Mouse (Mus musculus): ENCODE measurements around the gene H2-DMb1. TPM values are rescaled to one million over a fixed set of nuclear protein-coding genes. Genes with fewer than 3 reads are reported as not detected.

H2-DMb1 gene
- total RNA-seq (2023): 26.0 TPM

GRCm38 (mm10) chr17:34152923-34153322, at the start of gene H2-DMb1:
TSS of gene H2-DMb1 (plus strand) at chr17:34153072.

GRCm38 (mm10) chr17:34119249-34120179, 33.4 kb upstream of the H2-DMb1 start, which contains the start of gene H2-DMa:
TSS of gene H2-DMa (plus strand) at chr17:34119541.

GRCm38 (mm10) chr17:34122188-34122984, 30.5 kb upstream of the H2-DMb1 start, which contains the start of gene Brd2:
TSS of gene Brd2 (minus strand) at chr17:34122634.

GRCm38 (mm10) chr17:34143033-34143432, 9.8 kb upstream of the H2-DMb1 start, which contains the start of gene H2-DMb2:
TSS of gene H2-DMb2 (plus strand) at chr17:34143307.

GRCm38 (mm10) chr17:34187261-34187916, 34.5 kb downstream of the H2-DMb1 start, which contains the start of the genes Tap1 and Psmb9:
TSS of gene Tap1 (plus strand) at chr17:34187553.
TSS of gene Psmb9 (minus strand) at chr17:34187764.

GRCm38 (mm10) chr17:34196941-34197894, 44.3 kb downstream of the H2-DMb1 start, which contains the start of gene Psmb8:
TSS of gene Psmb8 (plus strand) at chr17:34197721.

GRCm38 (mm10) chr17:34203444-34203843, 50.6 kb downstream of the H2-DMb1 start, which contains the start of gene Tap2:
TSS of gene Tap2 (plus strand) at chr17:34203527.

Other genes with a start within 250 kb of the H2-DMb1 start
- gene Platr17, start 247.9 kb upstream of the H2-DMb1 start, total RNA-seq (2023): 2.3 TPM
- gene Daxx, start 243.7 kb upstream of the H2-DMb1 start, total RNA-seq (2023): 68.7 TPM
- 309 TPM for gene Tapbp, start 237.2 kb upstream of the H2-DMb1 start, total RNA-seq (2023)
- gene Zbtb22, start 237.2 kb upstream of the H2-DMb1 start, total RNA-seq (2023): 29.6 TPM
- 187 TPM for gene Rgl2, start 223.5 kb upstream of the H2-DMb1 start, total RNA-seq (2023)
- gene Pfdn6, start 212.7 kb upstream of the H2-DMb1 start, total RNA-seq (2023): 61.6 TPM
- gene Wdr46, start 212.4 kb upstream of the H2-DMb1 start, total RNA-seq (2023): 60.7 TPM
- 14.8 TPM for gene B3galt4, start 201.6 kb upstream of the H2-DMb1 start, total RNA-seq (2023)
- gene Vps52, start 197.3 kb upstream of the H2-DMb1 start, total RNA-seq (2023): 55.2 TPM
- gene Rps18, start 197.1 kb upstream of the H2-DMb1 start, total RNA-seq (2023): 2,022 TPM
- gene H2-K1, start 152.7 kb upstream of the H2-DMb1 start, total RNA-seq (2023): 4,746 TPM
- gene Ring1, start 128.4 kb upstream of the H2-DMb1 start, total RNA-seq (2023): 26.4 TPM
- gene H2-Ke6, start 125.0 kb upstream of the H2-DMb1 start, total RNA-seq (2023): 130 TPM
- gene Slc39a7, start 121.4 kb upstream of the H2-DMb1 start, total RNA-seq (2023): 107 TPM
- gene Rxrb, start 121.3 kb upstream of the H2-DMb1 start, total RNA-seq (2023): 109 TPM
- gene Col11a2, start 113.6 kb upstream of the H2-DMb1 start, total RNA-seq (2023): 40.9 TPM
- 8.9 TPM for gene H2-Oa, start 60.7 kb upstream of the H2-DMb1 start, total RNA-seq (2023)
- 41.5 TPM for gene H2-DMa, start 33.5 kb upstream of the H2-DMb1 start, total RNA-seq (2023)
- gene Brd2, start 30.4 kb upstream of the H2-DMb1 start, total RNA-seq (2023): 400 TPM
- 40.5 TPM for gene H2-DMb2, start 9.8 kb upstream of the H2-DMb1 start, total RNA-seq (2023)
- 163 TPM for gene Tap1, start 34.5 kb downstream of the H2-DMb1 start, total RNA-seq (2023)
- 144 TPM for gene Psmb9, start 34.7 kb downstream of the H2-DMb1 start, total RNA-seq (2023)
- gene Psmb8, start 44.6 kb downstream of the H2-DMb1 start, total RNA-seq (2023): 220 TPM
- gene Tap2, start 50.5 kb downstream of the H2-DMb1 start, total RNA-seq (2023): 147 TPM
- 92.6 TPM for gene H2-Ob, start 85.8 kb downstream of the H2-DMb1 start, total RNA-seq (2023)
- 189 TPM for gene H2-Ab1, start 104.6 kb downstream of the H2-DMb1 start, total RNA-seq (2023)
- gene H2-Aa, start 134.8 kb downstream of the H2-DMb1 start, total RNA-seq (2023): 180 TPM
- gene H2-Eb1, start 152.8 kb downstream of the H2-DMb1 start, total RNA-seq (2023): 143 TPM
- 0.95 TPM for gene H2-Eb2, start 172.6 kb downstream of the H2-DMb1 start, total RNA-seq (2023)
- not detected for gene Btnl2, start 201.8 kb downstream of the H2-DMb1 start, total RNA-seq (2023)
- gene Btnl1, start 224.1 kb downstream of the H2-DMb1 start, total RNA-seq (2023): not detected
- 1.2 TPM for gene BC051142, start 245.7 kb downstream of the H2-DMb1 start, total RNA-seq (2023)

All from CD4-positive naive resting alpha-beta T cell, adult 57 days (primary cell).